In the genomic region with DNA sequence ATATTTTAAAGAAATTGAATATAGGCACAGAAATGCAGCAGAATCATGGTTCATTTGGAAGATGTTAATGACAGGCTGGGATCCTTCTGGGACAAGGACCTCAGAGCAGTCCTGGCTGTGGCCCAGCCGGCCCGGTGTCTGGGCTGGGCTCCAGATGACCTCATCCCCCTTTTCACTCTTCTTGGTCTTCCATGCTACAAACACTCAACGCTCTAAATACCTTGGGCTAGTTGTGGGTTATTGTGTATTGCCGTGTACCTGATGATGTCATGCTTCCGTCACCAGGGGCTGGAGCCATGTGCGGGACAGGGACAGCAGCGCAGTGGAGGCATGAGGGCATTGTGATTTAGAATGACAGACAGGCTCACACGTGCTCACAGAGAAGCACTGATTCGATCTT, we compare ENCODE assay signal across 10 mouse cellular contexts. TPM values are rescaled to one million over a fixed set of nuclear protein-coding genes. Genes with fewer than 3 reads are reported as not detected.
DNase-seq lines count a peak whose midpoint lies in the region; TF ChIP-seq lines count a peak whose summit lies in the region.
"Had no signal": no experiment of that assay in that cellular context is flagged by ENCODE, and none has a peak within 500 bp of the region (broad histone marks: within the 10 kb centered on the region; RNA-seq: fewer than 3 reads in every experiment).

No protein-coding gene starts in this region.

- intact Hi-C loops in gastrocnemius, adult 2 months (cut with DNase I), result no loop called here

- TF ChIP-seq CTCF in layer of hippocampus, adult 2 months (conservative IDR thresholded peaks at IDR 0.05), result no peak
- no peak for TF ChIP-seq CTCF in gastrocnemius, adult 2 months (IDR thresholded peaks at IDR 0.05)

- peak overlapping the region; percentile 68 for H3K27ac ChIP-seq in layer of hippocampus, adult 2 months
- H3K27ac ChIP-seq in gastrocnemius, adult 2 months, result peak overlapping the region; percentile 69
- H3K27ac ChIP-seq: embryonic facial prominence, embryonic 15.5 days; limb, embryonic 15.5 days had no signal

- no peak overlapping the region for H3K4me3 ChIP-seq in layer of hippocampus, adult 2 months
- H3K4me3 ChIP-seq in gastrocnemius, adult 2 months, result no peak overlapping the region
- H3K4me3 ChIP-seq: embryonic facial prominence, embryonic 15.5 days; limb, embryonic 15.5 days had no signal

- no peak for DNase-seq in layer of hippocampus, adult 2 months (ENCODE audit: low spot score in 2 of 2)
- no peak for DNase-seq in layer of hippocampus, adult 8-10 months (ENCODE audit: low spot score in 2 of 2)
- DNase-seq in adrenal gland, postnatal 36 days, result peak; percentile 89
- peak; percentile 81 for DNase-seq in gastrocnemius, adult 2 months
- DNase-seq in kidney, postnatal 14 days, result peak; percentile 30
- no peak for DNase-seq in T-cell, adult 2 months (ENCODE audit: low spot score)
- no peak for DNase-seq in urinary bladder, postnatal 36 days (ENCODE audit: low spot score in 2 of 2)
- DNase-seq in thymus, postnatal 0 days (ENCODE audit: low spot score), result no peak

RNA-seq across cellular contexts. Expression of gene Smarcc1, which starts 47.1 kb away (rescaled TPM):
- total RNA-seq in layer of hippocampus, adult 2 months (2021), result 10 to 100 TPM; 59.7 to 60.3 TPM
- total RNA-seq in layer of hippocampus, adult 8-10 months (2022), result 10 to 100 TPM; 50.9 to 70.5 (median 62.2) TPM
- total RNA-seq in adrenal gland, postnatal 36 days (2021), result 10 to 100 TPM; 48.3 to 59.4 TPM
- total RNA-seq in gastrocnemius, adult 2 months (2021), result 10 to 100 TPM; 21.0 to 25.6 TPM
- polyA plus RNA-seq in thymus, postnatal 0 days (2015; fragmentation: Nextera tagmentation; extraction: Ambion mirVana), result 89.4 and 99.1 TPM in 2 replicates

RNA-seq across cellular contexts. Expression of gene Dhx30, which starts 47.3 kb away (rescaled TPM):
- total RNA-seq in layer of hippocampus, adult 2 months (2021), result 100 to 1,000 TPM; 158 to 163 TPM
- total RNA-seq in layer of hippocampus, adult 8-10 months (2022), result 100 to 1,000 TPM; 156 to 177 (median 173) TPM
- 100 to 1,000 TPM in 1 of 2 experiments, 10 to 100 TPM in 1; 99.2 to 103 TPM for total RNA-seq in adrenal gland, postnatal 36 days (2021)
- 10 to 100 TPM; 28.2 to 35.5 TPM for total RNA-seq in gastrocnemius, adult 2 months (2021)
- 101 and 104 TPM in 2 replicates for polyA plus RNA-seq in thymus, postnatal 0 days (2015; fragmentation: Nextera tagmentation; extraction: Ambion mirVana)

Comparison
In these comparisons a context has a peak if more than half of its experiments do, and no peak if none do; other contexts are left out.
1. DNase-seq: peak in adrenal gland, postnatal 36 days (2 of 2), gastrocnemius, adult 2 months (single experiment) and kidney, postnatal 14 days (single experiment); none in layer of hippocampus, adult 2 months (0 of 2), layer of hippocampus, adult 8-10 months (0 of 2), T-cell, adult 2 months (single experiment), urinary bladder, postnatal 36 days (0 of 2) and thymus, postnatal 0 days (single experiment).